In genomic region chr11:53166478-53166877, GRCm38 (mm10) we compare ENCODE assay signal across 17 mouse cellular contexts.
"Had no signal": no experiment of that assay in that cellular context is flagged by ENCODE, and none has a peak within 500 bp of the region (broad histone marks: within the 10 kb centered on the region; RNA-seq: fewer than 3 reads in every experiment).

No protein-coding gene starts in this region.

- H3K27ac ChIP-seq: liver, embryonic 13.5 days; liver, embryonic 15.5 days; midbrain, embryonic 10.5 days; midbrain, embryonic 12.5 days; neural tube, embryonic 13.5 days; neural tube, embryonic 15.5 days had no signal

- ATAC-seq: midbrain, embryonic 16.5 days had no signal

- H3K36me3 ChIP-seq: liver, embryonic 13.5 days; liver, embryonic 15.5 days; midbrain, embryonic 10.5 days; midbrain, embryonic 12.5 days; neural tube, embryonic 13.5 days; neural tube, embryonic 15.5 days had no signal

- H3K27me3 ChIP-seq: liver, embryonic 13.5 days; midbrain, embryonic 12.5 days; neural tube, embryonic 13.5 days; neural tube, embryonic 15.5 days had no signal

- H3K9me3 ChIP-seq: liver, embryonic 13.5 days; liver, embryonic 15.5 days; midbrain, embryonic 10.5 days; midbrain, embryonic 12.5 days; neural tube, embryonic 13.5 days; neural tube, embryonic 15.5 days had no signal

- DNase-seq: liver, embryonic 13.5 days; lung, adult 18-20 months; lung, embryonic 14.5 days; lung, postnatal 10 days; lung, postnatal 4 days; midbrain, embryonic 14.5 days; right cerebral cortex, postnatal 14 days; thymus, adult 18-20 months; thymus, postnatal 14 days; thymus, postnatal 36 days had no signal

- H3K4me1 ChIP-seq: liver, embryonic 13.5 days; liver, embryonic 15.5 days; midbrain, embryonic 10.5 days; midbrain, embryonic 12.5 days; neural tube, embryonic 13.5 days; neural tube, embryonic 15.5 days had no signal

- H3K9ac ChIP-seq: liver, embryonic 13.5 days; liver, embryonic 15.5 days; lung, embryonic 14.5 days; midbrain, embryonic 12.5 days; neural tube, embryonic 13.5 days; neural tube, embryonic 15.5 days had no signal

- H3K4me2 ChIP-seq: liver, embryonic 13.5 days; liver, embryonic 15.5 days; lung, embryonic 14.5 days; midbrain, embryonic 12.5 days; neural tube, embryonic 13.5 days; neural tube, embryonic 15.5 days had no signal

- H3K4me3 ChIP-seq: liver, embryonic 13.5 days; liver, embryonic 15.5 days; midbrain, embryonic 10.5 days; midbrain, embryonic 12.5 days; myocyte; neural tube, embryonic 13.5 days; neural tube, embryonic 15.5 days had no signal
